Mouse (Mus musculus): Measurements from ENCODE around the gene Utrn. TPM values are rescaled to one million over a fixed set of nuclear protein-coding genes. Genes with fewer than 3 reads are reported as not detected.

Utrn gene
- polyA plus RNA-seq, 1 experiment = 13.9 TPM

GRCm38 (mm10) chr10:12339005-12339703, 530.0 kb downstream of the Utrn start:
- no peak overlapping the region for H3K4me2 ChIP-seq (ENCODE audit: low read depth)
- H3K4me3 ChIP-seq = no peak overlapping the region
- TF ChIP-seq MYOD1 (IDR thresholded peaks at IDR 0.05; ENCODE audit: control insufficient read depth in 1 of 3, insufficient read length in 2 of 3, low read depth in 2 of 3) (no peak), TCF3 (IDR thresholded peaks at IDR 0.05; ENCODE audit: insufficient read length, low read depth) (no peak), CEBPB (IDR thresholded peaks at IDR 0.05; ENCODE audit: insufficient read depth, poor library complexity, severe bottlenecking) (no peak), TCF12 (IDR thresholded peaks at IDR 0.05; ENCODE audit: insufficient read depth, poor library complexity, severe bottlenecking) (no peak), MYOG (IDR thresholded peaks at IDR 0.05; ENCODE audit: control insufficient read depth in 1 of 3, insufficient read depth in 1 of 3, insufficient read length in 2 of 3, low read depth in 2 of 3) (no peak), SRF (IDR thresholded peaks at IDR 0.05; ENCODE audit: control insufficient read depth, insufficient read length, low read depth) (no peak), POLR2A (IDR thresholded peaks at IDR 0.05; ENCODE audit: insufficient read length, low read depth) (no peak), E2F4 (IDR thresholded peaks at IDR 0.05; ENCODE audit: insufficient read depth) (no peak), USF1 (IDR thresholded peaks at IDR 0.05; ENCODE audit: low read depth) (no peak), REST (IDR thresholded peaks at IDR 0.05; ENCODE audit: insufficient read depth, insufficient read length) (no peak), MAX (IDR thresholded peaks at IDR 0.05; ENCODE audit: low read depth) (no peak), POLR2AphosphoS2 (IDR thresholded peaks at IDR 0.05; ENCODE audit: insufficient read length, low read depth) (no peak)
- H3K36me3 ChIP-seq (ENCODE audit: control insufficient read depth, insufficient read depth) = no peaks in the 10 kb centered on the region
- no peak overlapping the region for H3ac ChIP-seq (ENCODE audit: control insufficient read depth, insufficient read length)
- H3K79me2 ChIP-seq (ENCODE audit: control insufficient read depth, insufficient read depth) = no peaks in the 10 kb centered on the region
- no peaks in the 10 kb centered on the region for H3K27me3 ChIP-seq (ENCODE audit: control insufficient read depth, insufficient read depth, insufficient read length)

Other genes starting within 250 kb of the Utrn start
- 6.9 TPM for gene Stx11, start 94.9 kb upstream of the Utrn start, polyA plus RNA-seq (2012; fragmentation: generic; extraction: Trizol)
- 27.8 TPM for gene Sf3b5, start 136.0 kb upstream of the Utrn start, polyA plus RNA-seq (2012; fragmentation: generic; extraction: Trizol)
- gene Plagl1, start 191.1 kb upstream of the Utrn start, polyA plus RNA-seq (2012; fragmentation: generic; extraction: Trizol) = 0.40 TPM

Data from myocyte (in vitro differentiated cells).